Mouse (Mus musculus) layer of hippocampus, adult 9-10 months (tissue): ENCODE results near the gene Vars2.

Experiments
- DNase-seq: peaks from one replicate; pipeline ENCODE4 v3.0.0; 2022; ENCODE audit warnings: low spot score

Gene Vars2

GRCm38 (mm10) chr17:35692368-35692767 is 25.0 kb upstream of the Vars2 start:
- DNase-seq, result no peak

DNA sequence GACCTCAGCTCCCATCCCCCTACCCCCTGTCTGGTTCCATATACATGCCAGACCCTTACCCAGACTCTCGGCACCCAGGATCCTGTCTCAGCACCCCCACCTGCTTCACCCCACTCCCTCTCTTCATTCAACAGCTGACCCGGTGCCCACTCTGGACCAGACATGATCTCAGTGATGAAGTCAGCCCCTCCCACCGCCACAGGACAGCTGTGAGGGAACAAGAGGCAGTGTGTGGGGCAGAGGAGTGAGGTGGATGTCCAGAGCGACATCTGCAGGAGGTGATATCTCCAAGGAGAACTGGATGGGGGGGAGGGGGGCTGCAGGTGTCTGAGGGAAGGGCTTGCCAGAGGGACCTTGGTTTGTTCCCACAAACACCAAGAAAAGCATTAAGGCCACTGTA is 24.4 kb upstream of the Vars2 start:
- DNase-seq, result no peak

DNA sequence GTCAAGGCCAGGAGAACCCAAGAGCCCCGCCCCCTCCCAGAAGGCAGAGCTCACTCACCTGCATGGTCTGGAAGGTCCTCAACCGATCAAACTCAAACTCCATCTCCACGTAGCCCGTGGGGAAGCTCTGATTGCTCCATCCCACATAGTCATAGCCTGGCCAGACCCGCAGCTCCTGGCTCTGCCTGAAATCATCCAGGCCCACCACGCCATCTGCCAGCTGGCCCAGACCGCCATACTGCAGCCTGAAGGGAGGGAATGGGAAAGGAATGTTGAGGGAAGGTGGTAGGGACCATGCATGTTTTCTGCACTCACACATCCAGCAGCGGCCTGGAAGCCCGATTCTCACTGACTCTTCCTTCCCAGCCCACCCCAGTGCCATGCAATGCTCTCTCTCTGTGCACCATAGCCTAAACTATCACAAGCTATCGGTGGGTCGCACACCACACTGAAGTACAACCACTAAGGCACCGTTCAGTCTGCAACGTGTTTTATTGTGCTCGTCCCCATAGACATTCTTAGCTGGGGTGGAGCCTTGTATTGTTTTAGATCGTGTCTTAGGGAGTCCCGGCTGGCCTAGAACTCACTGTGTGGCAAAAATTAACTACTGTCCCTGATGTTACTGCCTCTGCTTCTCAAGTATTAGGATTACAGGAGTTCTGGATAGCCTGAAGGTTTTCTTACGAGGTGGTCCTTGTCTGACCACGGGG is 22.7 kb upstream of the Vars2 start:
- DNase-seq, result no peak

- DNase-seq, result no peak
These were observed 21.2 kb upstream of the Vars2 start for GRCm38 (mm10) chr17:35688347-35689175.

DNA sequence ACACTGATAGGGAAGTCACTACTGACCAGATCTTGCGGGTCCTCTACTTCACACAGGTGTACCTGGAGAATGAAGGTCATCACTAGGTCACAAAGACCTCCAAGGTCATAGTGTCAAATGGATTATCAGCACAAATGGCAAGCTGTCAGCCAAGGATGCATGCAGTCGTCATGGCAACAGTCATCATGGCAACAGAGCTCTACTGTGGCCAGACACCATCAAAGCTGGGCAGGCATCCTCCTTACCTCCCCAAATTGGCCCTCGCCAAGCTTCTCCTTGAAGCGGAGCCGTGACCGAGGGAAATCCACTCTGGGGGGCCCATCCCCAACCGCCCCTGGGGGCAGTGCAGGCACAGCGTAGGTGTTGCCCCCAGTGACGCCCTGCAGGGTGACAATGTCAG is 17.7 kb upstream of the Vars2 start:
- DNase-seq, result no peak

DNA sequence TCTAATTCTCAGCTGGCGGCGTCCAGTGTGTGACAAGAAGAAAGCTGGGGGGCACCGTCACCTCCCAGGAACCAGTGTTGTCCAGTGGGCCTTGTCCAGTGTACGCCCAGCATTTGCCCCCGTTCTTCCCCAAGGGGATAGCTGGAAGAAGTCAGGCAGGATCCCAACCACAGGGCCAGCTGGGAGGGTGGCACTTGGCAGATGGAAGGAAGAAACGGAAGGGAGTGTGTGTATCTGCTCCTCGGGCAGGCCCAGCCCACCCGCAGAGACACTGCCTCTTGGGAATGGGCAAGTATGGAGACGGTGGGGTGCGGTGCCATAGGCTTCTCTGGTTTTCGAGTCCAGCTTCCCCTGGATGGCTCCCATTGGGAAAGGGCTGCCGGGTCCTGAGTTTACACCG is 14.6 kb upstream of the Vars2 start:
- no peak for DNase-seq

DNA sequence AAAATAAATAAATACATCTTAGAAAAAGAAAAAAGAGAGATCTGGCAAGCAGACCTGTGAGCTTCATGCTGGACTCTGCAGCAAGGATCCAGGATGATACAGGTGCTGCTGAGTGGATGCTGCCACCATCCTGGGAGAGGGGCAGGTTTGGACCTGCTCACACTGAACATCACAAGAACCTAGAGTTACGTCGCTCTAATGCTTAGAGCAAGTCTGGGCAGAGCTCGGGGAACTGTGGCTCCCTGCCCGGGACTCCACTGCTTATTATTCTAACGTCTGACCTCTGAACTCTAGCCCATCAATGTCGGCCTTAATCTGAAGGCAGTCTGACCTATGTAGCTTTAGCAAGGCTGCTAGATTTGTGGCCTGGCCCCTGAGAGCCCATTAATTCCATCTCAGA is 13.2 kb upstream of the Vars2 start:
- DNase-seq, result no peak

- DNase-seq, result peak; percentile 97
These were observed 6.1 kb upstream of the Vars2 start, which contains the start of gene Gtf2h4 for GRCm38 (mm10) chr17:35673416-35674035. Gene Gtf2h4, minus strand, starts transcription at chr17:35673739.

DNA sequence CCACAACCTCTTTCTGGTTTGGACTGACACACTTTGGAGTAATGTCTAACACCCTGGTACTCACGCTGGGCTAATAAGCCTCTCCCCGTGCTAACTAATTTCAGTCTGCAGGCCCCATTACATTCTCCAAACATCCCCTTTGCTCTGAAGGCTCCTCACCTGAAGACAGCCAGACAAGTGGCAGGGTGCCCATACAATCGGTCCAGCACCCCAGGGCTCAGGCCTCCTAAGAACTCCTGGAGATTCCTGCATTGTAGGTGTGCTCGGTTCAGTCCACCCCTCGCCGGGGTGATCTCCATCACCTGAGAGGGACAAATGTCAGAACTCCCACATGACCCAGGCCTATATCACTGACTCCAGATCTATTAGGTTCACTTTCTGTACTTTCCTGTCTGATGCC is 5.1 kb upstream of the Vars2 start:
- DNase-seq, result no peak

GRCm38 (mm10) chr17:35671846-35672245 is 4.5 kb upstream of the Vars2 start:
- DNase-seq, result no peak

- DNase-seq, result no peak
These were observed 2.3 kb upstream of the Vars2 start for GRCm38 (mm10) chr17:35669731-35670130.

GRCm38 (mm10) chr17:35666851-35667256 is 538 bp downstream of the Vars2 start:
- no peak for DNase-seq

DNA sequence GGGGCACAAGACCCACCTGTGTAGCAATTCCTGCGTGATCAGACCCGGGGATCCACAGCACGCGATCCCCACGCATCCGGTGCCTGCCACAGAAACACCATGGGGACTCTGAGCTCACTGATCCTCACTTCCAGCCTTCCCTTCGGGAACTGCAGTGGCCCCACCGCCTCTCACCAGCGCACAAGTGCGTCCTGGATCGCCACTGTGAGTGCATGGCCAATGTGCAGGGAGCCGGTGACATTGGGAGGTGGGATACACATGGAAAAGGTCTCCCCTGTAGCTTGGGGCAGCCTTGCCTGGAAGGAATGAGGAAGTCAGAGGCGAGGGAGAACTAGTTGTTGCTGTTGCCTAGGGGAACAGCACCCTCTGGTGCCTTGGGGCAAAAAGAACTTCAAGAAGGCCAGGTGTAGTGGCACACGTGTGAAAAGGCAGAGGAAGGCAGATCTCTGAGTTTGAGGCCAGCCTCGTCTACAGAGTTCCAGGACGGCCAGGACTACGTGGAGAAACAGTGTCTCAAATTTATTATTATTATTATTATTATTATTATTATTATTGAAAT is 1.4 kb downstream of the Vars2 start:
- no peak for DNase-seq

DNA sequence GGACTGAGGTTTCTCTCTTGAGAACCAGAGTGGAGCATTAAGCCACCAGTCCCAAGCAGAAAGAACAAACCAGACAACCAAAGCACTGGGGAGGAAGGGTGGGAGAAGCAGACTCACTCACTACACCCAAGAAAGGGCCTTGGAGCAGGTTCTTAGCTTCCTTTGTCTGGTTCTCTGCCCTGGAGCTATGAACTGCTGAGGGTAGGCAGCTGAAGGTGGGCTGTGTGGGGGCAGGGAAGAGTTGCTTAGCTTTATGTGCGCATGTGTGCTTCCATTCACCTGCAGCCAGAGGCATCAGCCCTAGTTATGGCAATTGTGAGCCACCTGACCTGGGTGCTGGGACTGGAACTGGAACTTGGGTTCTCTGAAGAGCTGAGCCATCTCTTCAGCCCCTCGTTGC is 14.3 kb downstream of the Vars2 start:
- no peak for DNase-seq

DNA sequence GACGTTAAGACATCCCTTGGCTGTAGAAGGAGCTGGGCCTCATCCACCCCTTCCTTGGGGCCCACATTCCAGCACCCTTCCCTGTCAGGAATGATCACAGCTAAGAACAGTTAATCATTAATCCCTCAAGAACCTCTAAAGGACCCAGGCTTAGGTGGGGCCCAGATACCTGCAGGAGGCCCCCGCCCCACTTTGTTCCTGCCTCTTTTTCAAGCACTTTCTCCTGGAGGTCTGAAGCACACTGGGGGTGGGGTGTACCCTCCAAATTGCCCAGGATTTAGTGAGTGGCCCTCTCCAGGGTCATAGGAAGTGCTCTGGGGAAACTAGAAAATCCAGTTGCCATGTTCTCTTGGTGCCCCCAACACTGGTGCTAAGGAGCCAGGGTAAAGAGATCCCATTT is 18.0 kb downstream of the Vars2 start:
- DNase-seq, result no peak

- DNase-seq, result no peak
These were observed 23.7 kb downstream of the Vars2 start, which contains the start of gene Mucl3 for GRCm38 (mm10) chr17:35643609-35644236. Gene Mucl3, minus strand, starts transcription at chr17:35643695.

DNA sequence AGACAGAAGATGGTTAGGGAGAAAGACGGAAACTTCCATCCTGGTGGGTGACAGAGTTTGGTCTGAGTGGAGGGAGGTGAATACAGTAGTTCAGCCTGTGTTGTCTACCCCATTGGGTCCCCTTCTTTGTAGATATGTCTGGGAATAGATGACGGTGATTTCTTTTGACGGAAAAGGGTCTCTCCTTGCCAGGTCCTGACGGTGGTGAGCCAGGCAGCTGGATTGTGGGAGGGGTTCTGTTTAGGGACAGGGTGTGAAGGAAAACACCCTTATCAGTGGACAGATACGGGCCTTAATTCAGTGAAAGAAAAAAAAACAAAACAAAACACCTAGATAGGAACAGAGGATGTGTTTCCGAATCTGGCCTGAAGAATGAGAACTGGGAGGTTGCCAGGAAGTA is 28.0 kb downstream of the Vars2 start:
- no peak for DNase-seq

DNA sequence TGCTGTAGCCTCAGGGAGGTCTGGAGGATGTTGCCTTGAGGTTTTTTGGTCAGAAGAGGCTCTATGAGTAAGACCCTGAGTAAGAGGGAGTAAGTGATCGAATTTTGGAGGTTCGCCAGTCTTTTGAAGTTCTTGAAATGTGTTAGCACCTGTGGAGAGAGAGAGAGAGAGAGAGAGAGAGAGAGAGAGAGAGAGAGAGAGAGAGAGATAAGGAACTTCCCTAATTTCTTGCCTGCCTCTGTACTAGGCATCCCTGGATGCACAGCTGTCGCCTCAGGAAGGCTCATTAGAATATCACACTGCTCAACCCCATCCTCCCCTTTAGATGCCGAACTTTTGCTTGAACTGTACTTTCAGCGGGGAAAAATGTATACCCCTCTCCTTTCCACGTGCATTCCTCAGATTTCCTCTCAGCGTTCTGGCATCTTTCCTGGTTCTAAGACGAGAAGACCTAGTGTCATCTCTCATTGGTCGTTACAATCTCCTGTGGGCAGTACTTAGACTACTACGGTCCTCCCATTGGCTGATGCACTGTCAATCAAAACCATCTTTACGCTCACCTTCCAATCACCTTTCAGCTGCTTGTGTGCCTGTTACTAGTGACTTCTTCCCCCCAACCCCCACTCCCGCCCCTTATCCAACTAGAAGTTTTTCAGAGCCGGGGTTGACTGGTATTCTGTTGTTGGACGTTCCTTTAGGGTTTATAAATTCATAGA is 28.8 kb downstream of the Vars2 start:
- DNase-seq, result peak; percentile 43

- DNase-seq, result no peak
These were observed 31.0 kb downstream of the Vars2 start for GRCm38 (mm10) chr17:35636363-35636762.

DNA sequence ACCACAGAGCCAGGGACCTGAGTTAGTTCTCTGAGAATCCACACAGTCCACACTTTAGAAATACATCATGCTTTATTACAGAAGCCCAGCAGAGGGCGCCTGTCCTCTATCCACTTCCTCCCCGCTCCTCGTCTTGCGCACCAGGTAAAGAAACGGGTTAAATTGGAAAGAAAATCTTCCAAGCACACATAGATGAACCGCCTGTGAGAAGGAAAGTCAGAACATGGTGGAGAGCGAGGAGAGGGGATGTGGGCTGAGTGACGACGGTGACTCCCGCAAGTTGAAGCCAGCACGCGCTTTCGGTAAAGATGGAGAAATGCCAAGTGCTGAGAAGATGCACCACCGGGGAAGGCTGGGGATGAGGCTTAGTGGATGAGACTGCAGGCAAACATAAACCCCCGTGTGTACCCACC is 31.7 kb downstream of the Vars2 start:
- peak; percentile 73 for DNase-seq

DNA sequence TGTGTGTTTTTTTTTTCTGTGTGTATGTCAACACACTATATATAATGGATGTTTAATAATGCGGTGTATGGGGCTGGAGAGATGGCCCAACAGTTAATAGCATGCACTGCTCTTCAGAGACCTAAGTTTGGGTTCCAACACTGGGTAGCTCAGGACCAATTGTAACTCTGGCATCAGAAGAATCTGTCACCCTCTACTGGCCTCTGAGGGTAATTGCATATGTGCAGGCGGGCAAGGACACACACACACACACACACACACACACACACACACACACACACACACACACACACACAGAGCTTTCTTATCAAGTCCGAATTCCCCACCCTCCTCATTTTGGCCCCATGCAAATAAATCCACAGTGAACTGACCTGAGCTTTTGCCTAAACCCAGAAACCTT is 32.2 kb downstream of the Vars2 start:
- no peak for DNase-seq

DNA sequence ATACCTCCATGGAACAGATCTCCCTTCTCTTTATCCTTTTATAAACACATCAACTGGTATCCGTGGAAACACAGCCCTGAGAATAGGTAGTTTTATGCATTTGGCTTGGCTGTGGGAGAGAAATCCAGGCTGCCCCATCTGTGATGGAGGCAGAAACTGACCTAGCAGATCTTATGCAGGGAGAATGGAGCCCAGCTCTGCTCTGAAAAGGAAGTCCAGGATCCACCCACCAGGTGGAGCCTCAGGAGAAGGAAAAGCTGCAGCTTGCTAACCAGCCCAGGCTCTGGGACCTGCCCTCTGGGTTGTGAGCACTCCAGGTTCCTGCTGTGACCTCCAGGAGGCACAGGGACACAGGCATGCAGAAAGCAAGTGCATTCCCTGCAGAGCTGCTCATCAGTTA is 33.4 kb downstream of the Vars2 start:
- DNase-seq, result no peak
